Mouse (Mus musculus): ENCODE measurements around the gene Acbd3. TPM values are rescaled to one million over a fixed set of nuclear protein-coding genes. Genes with fewer than 3 reads are reported as not detected.

The Acbd3 gene
- polyA plus RNA-seq, 1 experiment, result 8.2 TPM

DNA sequence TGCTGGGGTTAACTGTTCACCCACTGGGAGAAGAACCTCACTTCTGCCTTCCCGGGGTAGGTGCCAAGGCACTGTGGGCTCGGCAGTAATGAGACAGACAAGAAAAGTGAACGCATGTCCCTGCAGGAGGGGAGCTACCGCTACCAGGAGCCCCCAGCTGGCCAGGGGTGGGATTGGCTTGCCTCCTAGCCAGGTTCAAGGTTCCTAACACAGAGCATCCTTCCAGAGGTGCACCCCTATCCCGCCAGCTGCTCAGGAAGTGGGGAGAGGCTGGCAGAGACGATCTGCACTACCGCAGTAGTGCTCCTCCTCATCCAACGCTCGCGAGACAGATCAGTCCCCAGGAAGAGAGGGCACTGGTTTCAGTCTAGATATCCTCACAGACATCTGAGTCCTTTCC is 49.5 kb downstream of the Acbd3 start:
- TF ChIP-seq CTCF (IDR thresholded peaks at IDR 0.05; ENCODE audit: extremely low read depth, insufficient read depth, insufficient read length, insufficient replicate concordance), result no peak
- TF ChIP-seq POLR2A (IDR thresholded peaks at IDR 0.05; ENCODE audit: low read depth, low read length), result no peak
- Histone ChIP-seq H3K4me3 (ENCODE audit: extremely low read depth, insufficient read depth, insufficient read length) (no peak overlapping the region), H3K36me3 (ENCODE audit: control insufficient read depth, insufficient read depth, low read length) (no peaks in the 10 kb centered on the region), H3K27me3 (ENCODE audit: control insufficient read depth, insufficient read depth, low read length) (no peaks in the 10 kb centered on the region), H3K4me1 (ENCODE audit: control insufficient read depth, insufficient read depth, insufficient read length) (peaks cover 13% of the 10 kb centered on the region; the same call in 1 of the 2 replicates), H3K27ac (ENCODE audit: insufficient read depth, low read length) (no peak overlapping the region)
- 53% methylated on average over 10 of the region's 10 CpGs for WGBS
- no peak for DNase-seq (ENCODE audit: low read depth in 1 of 2, low spot score in 2 of 2)

DNA sequence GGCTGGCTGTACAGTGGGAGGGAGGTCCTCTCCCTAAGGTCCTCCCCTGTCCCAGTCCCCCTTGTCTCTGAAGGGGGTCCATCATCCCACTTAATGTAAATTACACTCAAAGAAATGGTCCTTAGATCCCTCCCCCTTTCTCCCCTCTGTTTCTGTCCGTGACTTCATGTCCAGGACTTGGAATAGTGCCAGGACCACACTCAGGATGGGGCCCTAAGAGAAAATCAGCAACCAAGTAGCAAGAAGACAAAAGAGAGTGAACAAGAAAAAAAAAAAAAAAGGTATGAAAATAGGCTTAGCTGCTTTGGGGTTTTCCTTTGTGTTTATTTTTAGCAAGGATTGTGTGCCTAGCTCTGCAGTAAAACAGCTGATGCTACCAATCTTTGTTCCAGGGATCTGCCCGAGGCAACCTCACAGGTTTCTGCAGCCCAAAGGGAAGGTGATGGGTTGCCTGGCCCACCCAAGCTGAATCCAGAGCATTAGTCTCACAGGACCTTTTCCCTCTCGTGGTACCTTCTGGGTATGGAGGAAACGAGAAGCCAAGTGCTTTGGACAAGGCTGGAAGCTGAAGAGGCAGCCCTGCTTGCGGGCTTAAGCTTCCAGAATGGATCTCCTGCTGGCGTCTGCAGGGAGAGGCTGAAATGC is 50.1 kb downstream of the Acbd3 start:
- Histone ChIP-seq H3K4me3 (ENCODE audit: extremely low read depth, insufficient read depth, insufficient read length) (no peak overlapping the region), H3K36me3 (ENCODE audit: control insufficient read depth, insufficient read depth, low read length) (no peaks in the 10 kb centered on the region), H3K4me1 (ENCODE audit: control insufficient read depth, insufficient read depth, insufficient read length) (peaks cover 13% of the 10 kb centered on the region; the same call in 1 of the 2 replicates), H3K27me3 (ENCODE audit: control insufficient read depth, insufficient read depth, low read length) (no peaks in the 10 kb centered on the region), H3K27ac (ENCODE audit: insufficient read depth, low read length) (no peak overlapping the region)
- TF ChIP-seq POLR2A (IDR thresholded peaks at IDR 0.05; ENCODE audit: low read depth, low read length) (no peak), CTCF (IDR thresholded peaks at IDR 0.05; ENCODE audit: extremely low read depth, insufficient read depth, insufficient read length, insufficient replicate concordance) (no peak)
- no peak for DNase-seq (ENCODE audit: low read depth in 1 of 2, low spot score in 2 of 2)
- WGBS, result 67% methylated on average over 6 of the region's 6 CpGs

- DNase-seq (ENCODE audit: low read depth in 1 of 2, low spot score in 2 of 2), result no peak
- no peaks in the 10 kb centered on the region for H3K36me3 ChIP-seq (ENCODE audit: control insufficient read depth, insufficient read depth, low read length)
- H3K27me3 ChIP-seq (ENCODE audit: control insufficient read depth, insufficient read depth, low read length), result no peaks in the 10 kb centered on the region
- no peak overlapping the region for H3K4me3 ChIP-seq (ENCODE audit: extremely low read depth, insufficient read depth, insufficient read length)
- 83% methylated on average over 6 of the region's 6 CpGs for WGBS
- no peak for TF ChIP-seq POLR2A (IDR thresholded peaks at IDR 0.05; ENCODE audit: low read depth, low read length)
- no peak for TF ChIP-seq CTCF (IDR thresholded peaks at IDR 0.05; ENCODE audit: extremely low read depth, insufficient read depth, insufficient read length, insufficient replicate concordance)
- no peak overlapping the region for H3K27ac ChIP-seq (ENCODE audit: insufficient read depth, low read length)
- H3K4me1 ChIP-seq (ENCODE audit: control insufficient read depth, insufficient read depth, insufficient read length), result peaks cover 9% of the 10 kb centered on the region; the same call in 1 of the 2 replicates
Observed at GRCm38 (mm10) chr1:180776494-180776893, 50.7 kb downstream of the Acbd3 start.

GRCm38 (mm10) chr1:180777289-180777659 is 51.4 kb downstream of the Acbd3 start:
- H3K4me1 ChIP-seq (ENCODE audit: control insufficient read depth, insufficient read depth, insufficient read length), result peaks cover 3% of the 10 kb centered on the region; the same call in 1 of the 2 replicates
- H3K27ac ChIP-seq (ENCODE audit: insufficient read depth, low read length), result peak overlapping the region; percentile 81
- TF ChIP-seq CTCF (IDR thresholded peaks at IDR 0.05; ENCODE audit: extremely low read depth, insufficient read depth, insufficient read length, insufficient replicate concordance), result no peak
- H3K36me3 ChIP-seq (ENCODE audit: control insufficient read depth, insufficient read depth, low read length), result no peaks in the 10 kb centered on the region
- 5% methylated on average over 10 of the region's 10 CpGs for WGBS
- H3K4me3 ChIP-seq (ENCODE audit: extremely low read depth, insufficient read depth, insufficient read length), result peak overlapping the region; percentile 63
- DNase-seq (ENCODE audit: low read depth in 1 of 2, low spot score in 2 of 2), result no peak
- no peaks in the 10 kb centered on the region for H3K27me3 ChIP-seq (ENCODE audit: control insufficient read depth, insufficient read depth, low read length)

- DNase-seq (ENCODE audit: low read depth in 1 of 2, low spot score in 2 of 2), result peak in 1 of 2 experiments; percentile 71
- WGBS, result under 1% methylated on average over 56 of the region's 56 CpGs
- TF ChIP-seq POLR2A (IDR thresholded peaks at IDR 0.05; ENCODE audit: low read depth, low read length) (peak; percentile 63), CTCF (IDR thresholded peaks at IDR 0.05; ENCODE audit: extremely low read depth, insufficient read depth, insufficient read length, insufficient replicate concordance) (peak; percentile 28; the same call in 1 of the 2 replicates)
- Histone ChIP-seq H3K27ac (ENCODE audit: insufficient read depth, low read length) (peak overlapping the region; percentile 81), H3K27me3 (ENCODE audit: control insufficient read depth, insufficient read depth, low read length) (no peaks in the 10 kb centered on the region), H3K4me3 (ENCODE audit: extremely low read depth, insufficient read depth, insufficient read length) (peak overlapping the region; percentile 63), H3K4me1 (ENCODE audit: control insufficient read depth, insufficient read depth, insufficient read length) (peaks cover 3% of the 10 kb centered on the region; the same call in 1 of the 2 replicates), H3K36me3 (ENCODE audit: control insufficient read depth, insufficient read depth, low read length) (no peaks in the 10 kb centered on the region)
Observed at GRCm38 (mm10) chr1:180777660-180778402, 52.0 kb downstream of the Acbd3 start.

DNA sequence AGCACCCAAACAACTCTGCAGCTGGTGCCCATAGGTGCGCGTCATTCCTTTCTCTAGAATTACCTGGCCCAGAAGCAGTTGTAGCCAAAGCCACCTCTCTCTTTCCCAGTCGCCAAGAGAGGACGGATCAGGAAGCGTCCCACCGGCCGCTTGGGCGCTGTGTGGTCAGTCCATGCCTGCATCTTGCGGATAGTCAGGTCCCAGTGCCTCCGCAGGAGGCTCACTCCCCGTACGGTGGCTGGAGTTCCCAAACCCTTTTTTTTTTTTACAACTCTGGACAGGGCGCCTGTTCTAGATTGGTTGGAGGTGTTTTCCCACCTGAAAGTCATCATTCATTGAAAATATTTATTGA is 52.5 kb downstream of the Acbd3 start:
- Histone ChIP-seq H3K36me3 (ENCODE audit: control insufficient read depth, insufficient read depth, low read length) (no peaks in the 10 kb centered on the region), H3K4me1 (ENCODE audit: control insufficient read depth, insufficient read depth, insufficient read length) (peaks cover 3% of the 10 kb centered on the region; the same call in 1 of the 2 replicates), H3K27ac (ENCODE audit: insufficient read depth, low read length) (no peak overlapping the region; the same call in 1 of the 2 replicates), H3K27me3 (ENCODE audit: control insufficient read depth, insufficient read depth, low read length) (no peaks in the 10 kb centered on the region), H3K4me3 (ENCODE audit: extremely low read depth, insufficient read depth, insufficient read length) (peak overlapping the region; percentile 63)
- TF ChIP-seq CTCF (IDR thresholded peaks at IDR 0.05; ENCODE audit: extremely low read depth, insufficient read depth, insufficient read length, insufficient replicate concordance) (no peak), POLR2A (IDR thresholded peaks at IDR 0.05; ENCODE audit: low read depth, low read length) (no peak)
- no peak for DNase-seq (ENCODE audit: low read depth in 1 of 2, low spot score in 2 of 2)
- WGBS, result 17% methylated on average over 13 of the region's 13 CpGs

- no peak overlapping the region for H3K27ac ChIP-seq (ENCODE audit: insufficient read depth, low read length)
- no peak for TF ChIP-seq CTCF (IDR thresholded peaks at IDR 0.05; ENCODE audit: extremely low read depth, insufficient read depth, insufficient read length, insufficient replicate concordance)
- TF ChIP-seq POLR2A (IDR thresholded peaks at IDR 0.05; ENCODE audit: low read depth, low read length), result no peak
- no peaks in the 10 kb centered on the region for H3K36me3 ChIP-seq (ENCODE audit: control insufficient read depth, insufficient read depth, low read length)
- H3K4me1 ChIP-seq (ENCODE audit: control insufficient read depth, insufficient read depth, insufficient read length), result peaks cover 3% of the 10 kb centered on the region; the same call in 1 of the 2 replicates
- H3K27me3 ChIP-seq (ENCODE audit: control insufficient read depth, insufficient read depth, low read length), result no peaks in the 10 kb centered on the region
- WGBS, result 89% methylated on average over 10 of the region's 10 CpGs
- no peak overlapping the region for H3K4me3 ChIP-seq (ENCODE audit: extremely low read depth, insufficient read depth, insufficient read length)
- no peak for DNase-seq (ENCODE audit: low read depth in 1 of 2, low spot score in 2 of 2)
Observed at GRCm38 (mm10) chr1:180778941-180779340, 53.1 kb downstream of the Acbd3 start.

Measured in spleen, adult 2 months (tissue).